Mouse (Mus musculus): ENCODE data around the gene Car9. TPM values are rescaled to one million over a fixed set of nuclear protein-coding genes. Genes with fewer than 3 reads are reported as not detected.
A peak's percentile ranks its signal among the peaks of the same experiment; 100 is the strongest.
"Not testable (repeated sequence)": the region's sequence is repeated elsewhere in the genome, so short reads cannot be mapped to it uniquely, and the experiment has no call there.

The Car9 gene
- 1 to 10 TPM in 1 of 2 experiments, not detected in 1; 1.0 TPM for total RNA-seq (2021)

- DNase-seq (ENCODE audit: low spot score in 2 of 2): no peak
- intact Hi-C loops (cut with DNase I): no loop called here
Observed at GRCm38 (mm10) chr4:43506536-43507185, at the start of gene Car9. Car9 (plus strand) TSS chr4:43506966.

DNA sequence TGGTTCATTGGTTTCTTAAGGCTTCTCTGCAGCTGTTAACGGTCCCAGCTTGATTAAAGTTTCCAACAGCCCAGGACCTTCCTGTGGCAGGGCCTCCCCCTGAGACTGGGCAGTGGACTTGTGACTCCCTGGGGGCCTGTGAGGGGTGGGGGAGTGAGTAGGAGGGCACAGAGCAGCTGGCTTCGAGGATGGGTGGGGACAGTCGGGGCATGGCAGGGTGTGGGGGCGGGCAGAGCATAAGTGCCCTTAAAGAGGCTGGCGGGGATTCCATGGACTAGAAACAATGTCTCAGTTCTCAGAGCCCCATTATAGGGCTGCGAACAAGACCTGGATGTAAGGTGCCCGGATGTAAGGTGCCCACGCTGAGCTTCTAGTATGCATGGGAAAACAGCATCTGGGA lies 49.6 kb upstream of the Car9 start:
- no peak for DNase-seq (ENCODE audit: low spot score in 2 of 2)
- intact Hi-C loops (cut with DNase I): no loop called here

DNA sequence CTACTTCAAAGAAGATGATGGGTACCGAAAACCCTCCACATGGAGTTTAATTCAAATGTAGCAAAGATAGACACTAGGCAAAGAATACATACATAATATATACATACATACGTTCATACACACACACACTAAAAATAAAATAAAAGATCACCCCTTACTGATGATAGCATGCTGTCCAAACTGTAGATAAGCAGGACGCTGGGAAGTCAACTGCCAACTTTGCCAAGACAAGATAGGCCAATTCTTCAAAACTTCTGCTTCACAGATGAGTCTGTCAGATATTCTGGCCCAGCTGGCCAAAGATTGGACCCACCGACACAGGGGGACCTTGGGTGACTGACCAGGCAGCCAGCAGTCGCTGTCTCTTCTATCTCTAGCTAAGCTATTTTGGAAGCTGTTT lies 43.7 kb upstream of the Car9 start:
- DNase-seq (ENCODE audit: low spot score in 2 of 2): no peak
- intact Hi-C loops (cut with DNase I): no loop called here

DNA sequence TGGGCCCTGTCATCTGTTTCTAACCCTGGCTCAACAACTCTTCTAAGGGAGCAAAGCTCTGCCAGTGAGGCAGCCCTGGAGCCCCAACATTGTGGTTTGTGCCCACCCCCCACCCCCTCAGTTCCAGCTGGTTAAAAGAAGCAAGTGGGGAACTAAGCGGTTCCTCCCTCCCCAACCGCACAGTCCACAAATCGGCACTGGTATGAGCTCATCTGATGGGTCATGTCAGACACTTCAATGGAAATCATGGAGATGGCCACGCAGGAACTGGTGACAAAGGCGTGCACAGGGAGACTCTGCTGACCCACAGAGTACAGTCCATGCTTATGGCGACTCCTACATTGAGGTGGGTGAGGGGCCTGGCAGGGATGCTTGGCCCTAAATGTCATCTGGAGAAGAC lies 40.8 kb upstream of the Car9 start:
- DNase-seq (ENCODE audit: low spot score in 2 of 2): no peak
- intact Hi-C loops (cut with DNase I): no loop called here

- DNase-seq (ENCODE audit: low spot score in 2 of 2): no peak
Observed at GRCm38 (mm10) chr4:43466872-43467271, 39.9 kb upstream of the Car9 start.

DNA sequence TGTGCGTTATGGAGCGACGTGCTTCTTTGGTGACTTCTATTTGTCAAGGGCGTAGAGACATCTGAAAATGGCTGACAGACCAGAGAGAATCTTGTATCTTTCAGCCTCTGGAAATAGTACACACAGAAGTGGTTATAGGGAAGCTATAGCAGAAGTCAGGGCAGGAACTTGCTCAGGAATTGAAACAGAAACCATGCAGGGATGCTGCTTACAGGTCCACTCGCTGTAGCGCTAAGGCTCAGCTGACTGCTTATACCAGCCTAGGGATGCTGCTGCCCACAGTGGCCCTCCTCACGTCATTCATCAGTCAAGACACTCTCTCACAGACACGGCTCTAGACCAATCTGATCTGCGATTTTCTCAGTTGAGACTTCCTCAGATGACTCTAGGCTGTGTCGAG lies 36.5 kb upstream of the Car9 start:
- intact Hi-C loops (cut with DNase I): no loop called here
- DNase-seq (ENCODE audit: low spot score in 2 of 2): no peak

More at GRCm38 (mm10) chr4:43466872-43467271, 39.9 kb upstream of the Car9 start:
- intact Hi-C loops (cut with DNase I): no loop called here

DNA sequence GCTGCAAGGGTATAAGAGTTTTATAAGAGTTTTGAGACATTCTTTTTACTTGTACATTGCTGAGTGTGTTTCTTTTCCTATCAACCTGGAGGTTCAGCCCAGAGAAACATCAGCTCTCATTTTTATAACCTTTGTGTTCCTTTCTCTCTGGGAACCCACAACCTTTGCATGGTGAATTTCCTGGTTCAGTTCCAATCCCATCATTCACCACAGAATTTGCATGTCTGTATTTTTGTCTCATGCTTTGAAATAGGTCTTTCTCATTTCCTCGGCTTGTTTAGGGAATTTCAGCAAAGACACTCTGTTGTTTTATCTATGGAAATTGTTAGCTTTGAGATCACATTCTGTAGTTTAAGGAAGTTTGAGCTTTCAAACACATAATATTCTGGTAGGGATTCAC lies 33.1 kb upstream of the Car9 start:
- intact Hi-C loops (cut with DNase I): no loop called here
- DNase-seq (ENCODE audit: low spot score in 2 of 2): no peak

GRCm38 (mm10) chr4:43476604-43477003 lies 30.2 kb upstream of the Car9 start:
- DNase-seq (ENCODE audit: low spot score in 2 of 2): no peak
- intact Hi-C loops (cut with DNase I): no loop called here

- intact Hi-C loops (cut with DNase I): loop anchor here (1.0 kb wide), 1 partner anchor 36 kb away; no protein-coding TSS in a partner anchor
- DNase-seq (ENCODE audit: low spot score in 2 of 2): peak; percentile 81 to 91
Observed at GRCm38 (mm10) chr4:43477857-43478533, 28.8 kb upstream of the Car9 start.

DNA sequence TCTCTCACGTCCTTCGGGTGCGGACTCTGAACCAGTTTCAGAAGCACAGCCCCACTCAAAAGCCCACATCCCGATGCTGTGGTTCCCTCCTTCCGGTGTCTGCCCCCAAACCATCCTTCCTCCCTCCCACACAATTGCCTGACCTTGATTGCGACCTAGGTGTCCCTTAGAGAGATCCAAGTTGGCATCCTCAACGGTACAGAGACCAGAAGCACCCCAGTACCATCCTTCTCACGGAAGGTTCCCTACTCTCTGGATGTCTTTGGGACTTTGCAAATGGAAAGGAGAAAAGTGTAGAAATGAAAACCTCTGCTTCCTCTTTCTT lies 28.3 kb upstream of the Car9 start:
- DNase-seq (ENCODE audit: low spot score in 2 of 2): no peak

DNA sequence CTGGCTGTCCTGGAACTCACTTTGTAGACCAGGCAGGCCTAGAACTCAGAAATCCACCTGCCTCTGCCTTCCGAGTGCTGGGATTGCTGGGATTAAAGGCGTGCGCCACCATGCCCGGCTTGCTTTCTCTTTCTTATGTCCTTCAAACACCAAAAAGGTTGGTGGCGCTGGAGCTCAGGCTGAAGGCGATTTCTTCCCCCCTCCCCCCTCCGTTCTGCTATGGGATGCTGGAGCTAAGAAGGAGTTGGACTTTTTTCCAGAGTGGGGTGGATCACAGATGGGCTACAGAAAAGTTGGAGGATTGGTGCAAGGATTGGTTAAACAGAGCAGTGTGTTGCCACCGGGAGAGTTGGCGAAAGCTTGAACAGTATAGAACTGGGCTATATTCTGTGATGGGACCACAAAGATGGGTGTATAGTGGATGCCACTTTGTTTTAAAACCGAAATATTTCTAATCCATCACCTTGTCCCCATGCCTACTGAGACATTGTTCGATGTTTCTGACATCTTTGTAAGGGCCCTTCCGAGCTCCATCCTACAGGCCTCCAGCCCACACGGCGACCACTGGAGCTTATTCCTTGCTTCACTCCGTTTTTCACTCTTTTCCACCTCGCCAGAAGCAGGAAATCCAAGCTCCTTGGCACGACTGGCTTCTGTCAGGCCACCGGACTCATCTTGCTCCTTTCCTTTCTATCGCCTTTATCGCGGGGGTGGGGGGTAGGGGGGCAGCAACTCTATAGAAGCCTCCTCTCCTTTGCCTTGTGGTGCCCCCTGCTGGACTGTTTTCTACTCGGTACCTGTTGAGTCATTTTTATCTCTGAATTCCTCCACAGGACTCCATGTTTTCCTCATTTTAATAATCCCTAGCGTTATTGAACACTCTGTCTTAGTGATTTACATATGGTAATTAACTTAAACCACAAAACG lies 27.6 kb upstream of the Car9 start:
- intact Hi-C loops (cut with DNase I): loop anchor here (1.0 kb wide), 1 partner anchor 37 kb away; no protein-coding TSS in a partner anchor
- peak in 1 of 2 experiments; percentile 36 for DNase-seq (ENCODE audit: low spot score in 2 of 2)

More for the DNA sequence above, 28.3 kb upstream of the Car9 start:
- intact Hi-C loops (cut with DNase I): loop anchor here (1.0 kb wide), 1 partner anchor 36 kb away; no protein-coding TSS in a partner anchor

GRCm38 (mm10) chr4:43480985-43481384 lies 25.8 kb upstream of the Car9 start:
- intact Hi-C loops (cut with DNase I): no loop called here

GRCm38 (mm10) chr4:43481894-43482456 lies 24.8 kb upstream of the Car9 start:
- DNase-seq (ENCODE audit: low spot score in 2 of 2): no peak
- intact Hi-C loops (cut with DNase I): no loop called here

More at GRCm38 (mm10) chr4:43480985-43481384, 25.8 kb upstream of the Car9 start:
- no peak for DNase-seq (ENCODE audit: low spot score in 2 of 2)

- intact Hi-C loops (cut with DNase I): no loop called here
Observed at GRCm38 (mm10) chr4:43482591-43482990, 24.2 kb upstream of the Car9 start.

DNA sequence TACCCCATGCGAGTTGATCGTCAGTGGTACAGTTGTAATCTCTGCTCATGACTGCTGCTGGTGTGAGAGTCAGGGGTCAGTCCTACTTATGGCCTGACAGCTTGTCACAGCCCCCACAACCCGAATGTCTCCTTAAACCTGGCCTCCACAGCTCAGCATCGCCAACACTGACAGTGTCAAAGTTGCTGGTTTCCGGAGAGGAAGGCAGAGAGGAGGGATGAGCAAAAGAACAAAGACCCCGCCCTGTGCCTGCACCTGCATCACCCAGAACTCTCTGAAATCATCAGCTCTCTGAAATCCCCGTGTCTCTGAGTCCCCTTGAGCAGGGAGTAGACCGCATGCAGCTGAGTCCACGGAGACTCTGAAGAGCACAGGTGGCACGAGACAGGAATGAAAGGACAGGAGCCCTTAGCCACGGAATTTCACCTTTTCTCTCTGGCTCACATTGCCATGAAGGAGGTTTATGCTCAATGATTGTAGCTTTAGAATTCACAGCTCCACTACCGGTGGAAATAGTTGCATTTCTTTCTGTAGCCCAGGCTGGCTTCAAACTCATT lies 23.2 kb upstream of the Car9 start, which contains the start of gene Sit1:
TSS of gene Sit1 (minus strand) at position 200 of the 557 bp plus-strand sequence.
- intact Hi-C loops (cut with DNase I): no loop called here
- DNase-seq (ENCODE audit: low spot score in 2 of 2): no peak

More at GRCm38 (mm10) chr4:43482591-43482990, 24.2 kb upstream of the Car9 start:
- no peak for DNase-seq (ENCODE audit: low spot score in 2 of 2)

GRCm38 (mm10) chr4:43485666-43486065 lies 21.1 kb upstream of the Car9 start:
- DNase-seq (ENCODE audit: low spot score in 2 of 2); intact Hi-C loops (cut with DNase I): not testable (repeated sequence)

DNA sequence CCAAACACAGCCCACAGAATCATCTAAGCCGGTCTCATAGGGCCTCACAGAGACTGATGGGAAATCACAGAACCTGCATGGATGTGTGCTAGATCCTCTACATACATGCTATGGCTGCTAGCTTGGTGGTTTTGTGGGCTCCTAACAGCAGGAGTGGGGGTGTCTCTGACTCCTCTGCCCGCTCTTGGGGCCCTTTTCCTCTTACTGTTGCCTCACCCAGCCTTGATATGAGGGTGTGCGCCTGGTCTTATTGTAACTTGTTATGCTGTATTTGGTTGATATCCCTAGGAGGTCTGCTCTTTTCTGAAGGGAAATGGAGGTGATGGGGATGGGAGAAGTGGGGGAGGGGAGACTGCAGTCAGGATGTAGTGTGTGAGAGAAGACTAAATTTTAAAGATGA lies 17.2 kb upstream of the Car9 start:
- intact Hi-C loops (cut with DNase I): loop anchor here (1.0 to 5.0 kb wide), 2 partner anchors 38 to 69 kb away; no protein-coding TSS in a partner anchor
- no peak for DNase-seq (ENCODE audit: low spot score in 2 of 2)

DNA sequence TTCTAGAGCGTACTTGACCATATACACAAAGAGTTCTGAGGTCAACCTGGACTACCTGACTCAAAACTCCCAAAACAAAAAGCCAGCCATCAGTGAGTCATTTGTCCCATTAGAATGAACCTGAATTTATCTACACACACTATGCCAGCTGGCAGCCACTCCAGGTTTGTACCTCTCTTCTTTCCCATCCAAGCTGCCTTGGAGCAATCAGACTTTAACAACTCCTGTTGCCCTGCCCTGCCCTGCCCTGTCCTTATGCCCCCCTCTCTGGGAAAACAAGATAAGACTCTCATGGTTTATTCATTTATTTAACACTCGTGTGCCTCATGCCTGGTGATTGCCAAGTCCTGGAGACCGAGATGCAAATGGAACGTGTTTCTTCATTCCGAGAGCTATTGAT lies 16.0 kb upstream of the Car9 start:
- no peak for DNase-seq (ENCODE audit: low spot score in 2 of 2)
- intact Hi-C loops (cut with DNase I): loop anchor here (5.0 kb wide), 1 partner anchor 36 kb away; no protein-coding TSS in a partner anchor

Data from left cerebral cortex, postnatal 25 days (tissue).